Mouse (Mus musculus) thymus, postnatal 14 days (tissue): Measurements from ENCODE around the gene Tppp3.

Experiments used
- DNase-seq: peaks from one replicate; pipeline ENCODE4 v3.0.0; 2021

The Tppp3 gene

GRCm38 (mm10) chr8:105422006-105422405 lies 49.3 kb downstream of the Tppp3 start:
- DNase-seq = no peak

- DNase-seq = no peak
Measured at GRCm38 (mm10) chr8:105419800-105420199, 51.5 kb downstream of the Tppp3 start.

- peak; percentile 19 for DNase-seq
Measured at GRCm38 (mm10) chr8:105418992-105419391, 52.3 kb downstream of the Tppp3 start.
